Mouse (Mus musculus) forelimb bud, embryonic 11.5 days (tissue): ENCODE data around the gene Cpm.

Experiments used
- DNase-seq: peaks from one replicate; pipeline ENCODE4 v3.0.0-alpha.2; 2012; ENCODE audit warnings: low read depth, low spot score

Cpm gene

DNA sequence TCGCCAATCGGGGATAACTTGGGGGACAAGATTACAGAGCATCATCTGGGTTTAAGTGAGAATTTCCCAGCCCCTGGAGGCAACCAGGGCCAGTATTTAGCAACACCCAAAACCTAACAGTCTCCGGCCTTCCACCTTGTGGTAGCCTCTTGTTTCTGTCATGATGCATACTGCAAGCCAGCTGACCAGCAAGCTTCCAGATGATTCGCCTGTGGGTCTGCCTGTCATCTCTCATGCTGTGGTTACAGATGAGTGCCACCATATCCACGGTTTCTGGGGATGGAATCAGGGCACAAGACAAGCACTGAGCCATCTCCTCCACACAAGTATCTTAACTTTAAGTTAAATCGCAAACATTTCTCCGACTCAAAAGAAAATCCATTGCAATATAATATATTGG lies 58.3 kb downstream of the Cpm start:
- no peak for DNase-seq

DNA sequence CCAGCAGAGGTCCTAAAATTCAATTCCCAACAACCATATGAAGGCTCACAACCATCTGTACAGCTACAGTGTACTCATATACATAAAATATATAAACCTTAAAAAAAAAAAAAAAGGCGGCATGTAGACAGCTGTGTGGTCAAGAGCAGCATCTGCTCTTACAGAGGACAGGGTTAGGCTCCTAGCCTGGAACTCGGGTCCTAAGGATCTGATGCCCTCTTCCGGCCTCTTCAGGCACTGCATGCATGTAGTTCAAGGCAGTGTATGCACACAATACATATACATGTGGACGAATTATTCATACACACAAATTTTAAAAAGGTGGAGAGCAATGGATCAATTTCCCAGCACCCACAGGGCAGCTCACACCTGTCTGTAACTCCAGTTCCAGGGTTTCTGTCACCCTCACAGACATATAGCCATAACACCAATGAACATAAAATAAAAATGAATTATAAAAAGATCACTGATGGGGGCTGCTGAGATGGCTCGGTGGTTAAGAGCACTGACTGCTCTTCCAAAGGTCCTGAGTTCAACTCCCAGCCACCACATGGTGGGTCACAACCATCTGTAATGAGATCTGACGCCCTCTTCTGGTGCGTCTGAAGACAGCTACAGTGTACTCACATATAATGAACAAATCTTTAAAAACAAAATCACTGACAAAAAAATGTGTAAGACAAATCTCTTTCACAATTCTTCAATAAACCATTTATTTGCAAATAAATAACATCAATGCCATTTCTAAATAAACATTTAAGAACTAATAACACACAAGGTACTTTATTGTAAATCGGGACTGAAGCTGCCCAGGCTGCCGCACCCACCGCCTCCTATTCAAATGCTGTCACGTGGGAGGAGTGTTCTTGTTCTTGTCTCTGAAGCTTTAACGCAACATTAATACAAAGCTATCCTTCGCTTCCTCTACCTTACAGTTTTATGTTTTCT lies 59.2 kb downstream of the Cpm start:
- DNase-seq: no peak

DNA sequence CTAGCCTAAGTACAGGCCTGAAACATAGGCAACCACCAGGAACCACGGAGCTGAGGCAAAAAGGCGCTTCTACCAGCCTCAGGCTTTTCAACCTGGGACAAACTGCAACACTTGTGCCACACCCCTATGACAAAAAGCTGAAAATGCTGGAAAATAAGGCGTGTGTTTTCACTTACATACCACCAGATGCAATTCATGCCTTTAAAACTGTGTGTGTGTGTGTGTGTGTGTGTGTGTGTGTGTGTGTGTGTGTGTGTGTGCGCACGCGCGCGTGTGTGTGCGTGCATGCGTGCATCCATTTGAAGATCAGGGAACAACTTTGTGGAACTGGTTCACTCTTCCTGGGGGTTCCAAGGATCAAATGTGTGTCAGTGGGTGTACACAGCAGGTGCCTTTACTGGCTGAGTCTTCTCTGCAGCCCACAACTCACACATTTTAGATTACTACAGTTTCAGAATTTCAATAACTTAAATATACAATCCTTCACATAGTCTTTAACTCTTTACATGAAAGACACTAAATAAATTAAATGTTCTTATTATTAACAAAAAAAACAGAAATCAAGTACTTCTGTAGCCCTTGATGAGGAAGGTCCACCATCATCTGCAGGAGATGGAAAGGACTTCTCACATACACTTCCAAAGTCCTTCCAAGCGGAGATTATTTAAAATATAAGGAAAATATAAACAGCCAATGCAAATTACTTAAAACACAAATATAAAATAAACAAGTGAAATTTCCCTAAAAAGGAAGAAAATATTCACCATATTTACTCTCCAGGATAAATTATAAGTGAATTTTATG lies 60.2 kb downstream of the Cpm start:
- DNase-seq: no peak

DNA sequence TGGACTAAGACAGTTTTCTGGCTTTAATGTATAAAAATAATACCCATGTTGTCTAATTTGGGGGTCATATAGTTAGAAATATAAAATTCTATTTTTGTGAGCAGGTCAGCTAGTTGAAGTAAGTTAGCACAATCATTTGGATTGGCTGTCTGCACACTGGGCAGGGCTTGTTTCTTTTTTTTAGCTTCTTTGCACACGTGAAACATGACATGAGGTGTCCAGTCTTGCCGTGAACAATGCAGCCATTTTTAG lies 60.7 kb downstream of the Cpm start:
- no peak for DNase-seq

DNA sequence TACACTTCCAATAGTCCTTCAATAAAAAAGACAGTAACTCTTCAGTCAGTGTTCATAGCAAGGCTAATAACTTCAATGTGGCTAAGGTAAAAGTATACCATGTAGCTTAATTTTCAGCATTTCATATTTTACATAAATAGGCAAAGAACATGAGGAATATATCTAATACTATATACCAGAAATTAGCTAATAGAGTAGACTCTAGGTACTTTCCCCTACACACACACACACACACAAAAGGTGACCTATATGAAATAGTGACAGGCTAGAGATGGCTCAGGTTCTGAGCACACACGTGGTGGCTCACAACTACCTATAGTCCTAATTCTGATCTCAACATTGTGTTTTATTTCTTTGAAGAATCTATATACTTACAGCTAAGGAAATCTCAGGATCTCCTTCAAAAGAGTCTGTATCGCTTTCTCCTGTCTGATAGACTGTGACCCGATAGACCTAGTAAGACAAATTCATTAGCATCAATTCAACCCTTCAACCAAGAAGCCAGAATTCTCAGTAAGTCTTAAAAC lies 61.5 kb downstream of the Cpm start:
- no peak for DNase-seq

DNA sequence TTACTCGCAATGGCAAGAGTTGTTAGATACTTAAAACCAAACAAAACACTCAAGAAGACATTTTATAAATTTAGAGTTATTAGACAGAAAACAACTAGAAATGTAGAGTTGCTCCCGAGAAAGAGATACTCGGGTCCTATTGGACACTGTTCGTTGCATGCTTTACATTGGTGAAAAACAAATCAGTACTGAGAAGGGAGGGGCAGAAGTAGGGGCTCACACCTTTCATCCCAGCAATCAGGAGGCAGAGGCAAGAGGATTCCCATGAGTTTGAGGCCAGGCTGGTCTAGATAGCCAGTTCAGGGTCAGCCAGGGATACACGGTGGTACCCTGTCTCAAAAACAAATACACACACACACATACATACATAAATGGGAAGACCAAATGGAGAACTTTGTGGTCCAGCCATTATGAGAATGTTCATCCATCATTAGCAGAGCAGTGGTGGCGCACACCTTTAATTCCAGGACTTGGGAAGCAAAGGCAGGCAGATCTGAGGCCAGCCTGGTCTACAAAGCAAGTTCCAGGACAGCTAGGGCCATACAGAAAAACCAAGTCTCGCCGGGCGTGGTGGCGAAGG lies 62.2 kb downstream of the Cpm start:
- no peak for DNase-seq

DNA sequence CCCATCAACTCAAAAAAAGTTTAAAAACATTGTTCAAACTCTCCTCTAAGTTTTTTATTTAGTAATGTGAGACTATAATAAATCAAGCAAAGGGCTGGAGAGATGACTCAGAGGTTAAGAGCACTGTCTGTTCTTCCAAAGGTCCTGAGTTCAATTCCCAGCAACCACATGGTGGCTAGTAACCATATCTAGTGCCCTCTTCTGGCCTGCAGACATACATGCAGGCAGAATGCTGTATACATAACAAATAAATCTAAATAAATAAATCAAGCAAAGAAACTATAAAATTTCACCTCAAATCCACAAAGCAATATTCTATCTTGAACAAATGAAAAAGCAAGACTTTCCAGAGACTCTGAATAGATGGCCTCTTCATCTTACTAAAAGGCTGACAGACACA lies 62.9 kb downstream of the Cpm start:
- no peak for DNase-seq

DNA sequence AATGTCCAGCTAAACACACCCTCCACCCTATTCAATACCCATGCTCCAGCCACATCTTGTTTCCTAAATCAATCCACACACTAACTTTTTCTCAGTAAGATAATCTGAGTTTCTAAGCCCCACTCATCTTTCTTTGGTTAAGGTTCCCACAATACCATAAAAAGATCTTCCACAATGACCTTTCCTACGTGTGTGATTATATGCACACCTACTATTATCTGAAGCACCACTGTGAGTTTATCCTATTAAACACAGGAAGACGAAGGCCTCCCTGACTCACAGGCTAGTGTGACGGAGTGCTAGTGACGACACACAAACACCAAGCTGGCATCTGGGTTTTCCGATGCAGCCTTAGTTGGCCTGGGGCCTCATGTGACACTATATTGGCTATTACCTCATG lies 63.7 kb downstream of the Cpm start:
- no peak for DNase-seq

DNA sequence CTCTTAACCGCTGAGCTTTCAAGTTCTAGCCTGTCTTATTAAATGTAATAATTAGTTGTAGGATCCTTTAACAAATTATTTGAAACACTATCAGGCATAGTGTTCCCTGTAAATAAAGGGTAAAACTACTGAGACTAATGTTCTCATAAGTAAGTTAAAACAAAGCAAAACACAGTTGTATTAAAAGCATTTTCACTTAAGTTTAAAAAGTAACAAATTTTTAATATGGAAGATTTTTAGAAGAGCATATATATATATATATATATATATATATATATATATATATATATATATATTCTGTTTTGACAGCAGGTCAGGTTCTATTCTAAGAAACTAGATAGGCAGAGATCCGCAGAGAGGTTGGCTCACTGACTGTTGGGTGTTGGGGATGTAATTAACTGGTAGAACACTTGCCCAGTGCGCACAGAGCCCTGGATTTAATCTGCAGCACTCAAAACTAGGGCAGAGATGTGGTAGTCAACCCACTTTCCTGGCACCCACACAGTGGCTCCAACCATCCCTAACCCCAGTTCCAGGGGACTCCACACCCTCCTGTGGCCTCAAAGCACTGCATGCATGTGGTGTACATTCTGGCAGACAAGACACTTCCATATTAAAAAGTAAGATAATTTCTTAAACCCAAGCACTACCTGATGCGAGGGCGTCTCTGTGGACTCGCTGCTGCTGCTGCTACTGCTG lies 65.1 kb downstream of the Cpm start:
- DNase-seq: no peak

DNA sequence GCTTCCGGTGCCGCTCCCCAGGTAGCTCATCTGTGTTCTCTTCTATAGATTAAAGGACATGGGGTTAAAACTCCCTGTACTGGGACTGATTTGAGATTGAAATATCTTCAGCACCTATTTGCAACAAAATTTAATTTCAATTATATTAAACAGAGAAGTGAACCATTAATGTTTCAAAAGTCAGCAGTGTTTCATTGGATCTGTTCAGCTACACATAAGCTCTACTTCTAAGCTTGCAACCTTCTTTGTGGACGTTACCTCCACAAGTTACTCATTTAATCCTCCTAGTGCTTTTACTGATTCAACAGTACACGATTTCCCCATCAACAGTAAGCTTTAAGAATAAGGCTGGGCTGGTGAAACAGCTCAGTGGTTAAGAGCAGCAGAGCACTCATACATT lies 65.7 kb downstream of the Cpm start:
- no peak for DNase-seq

DNA sequence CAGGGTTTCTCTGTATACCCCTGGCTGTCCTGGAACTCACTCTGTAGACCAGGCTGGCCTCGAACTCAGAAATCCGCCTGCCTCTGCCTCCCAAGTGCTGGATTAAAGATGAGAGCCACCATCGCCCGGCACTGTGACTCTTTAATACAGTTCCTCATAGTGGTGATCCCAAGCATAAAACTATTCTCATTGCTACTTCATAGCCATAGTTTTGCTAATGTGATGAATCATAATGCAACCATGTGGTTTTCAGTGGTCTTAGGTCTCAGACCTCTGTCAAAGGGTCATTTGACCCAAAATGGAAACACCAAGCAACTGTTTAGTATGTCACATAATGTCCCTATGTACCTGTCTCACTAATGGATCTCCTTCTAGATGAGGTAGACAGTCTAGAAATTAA lies 66.3 kb downstream of the Cpm start:
- DNase-seq: no peak

DNA sequence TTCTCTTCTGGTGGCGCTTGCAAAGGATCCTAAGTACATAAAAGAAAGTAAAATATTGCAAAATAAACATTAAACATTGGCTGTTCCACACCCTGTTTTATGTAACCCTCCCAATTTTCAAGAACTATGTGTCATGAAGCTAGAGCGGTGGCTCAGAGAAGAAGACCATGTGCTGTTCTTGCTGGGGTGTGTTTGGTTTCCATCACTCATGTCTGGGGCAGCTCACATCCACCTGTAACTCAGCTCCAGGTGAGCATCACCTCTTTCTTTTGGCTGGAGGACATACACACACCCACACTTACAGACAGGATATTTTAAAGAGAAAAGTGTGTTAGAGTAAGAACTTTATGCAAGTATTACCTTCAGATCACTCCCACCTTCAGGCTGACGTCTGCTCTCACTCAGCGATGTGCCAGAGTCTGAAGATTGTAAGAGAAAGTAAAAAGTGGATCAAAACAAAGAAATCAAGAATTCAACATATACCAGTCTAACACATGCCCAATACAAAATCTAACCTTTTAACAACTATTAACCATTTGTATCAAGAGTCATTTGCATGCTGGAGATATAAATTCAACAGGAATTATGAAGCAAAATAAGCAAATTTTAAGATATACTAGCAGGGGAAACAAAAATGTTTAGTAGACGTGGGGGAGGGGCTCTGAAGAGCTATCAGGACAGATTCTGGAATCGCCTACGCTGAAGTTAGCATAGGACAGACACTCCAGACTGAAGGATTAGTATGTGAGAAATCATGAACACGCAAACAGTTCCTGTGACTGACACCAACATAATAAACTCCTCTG lies 66.9 kb downstream of the Cpm start:
- no peak for DNase-seq

DNA sequence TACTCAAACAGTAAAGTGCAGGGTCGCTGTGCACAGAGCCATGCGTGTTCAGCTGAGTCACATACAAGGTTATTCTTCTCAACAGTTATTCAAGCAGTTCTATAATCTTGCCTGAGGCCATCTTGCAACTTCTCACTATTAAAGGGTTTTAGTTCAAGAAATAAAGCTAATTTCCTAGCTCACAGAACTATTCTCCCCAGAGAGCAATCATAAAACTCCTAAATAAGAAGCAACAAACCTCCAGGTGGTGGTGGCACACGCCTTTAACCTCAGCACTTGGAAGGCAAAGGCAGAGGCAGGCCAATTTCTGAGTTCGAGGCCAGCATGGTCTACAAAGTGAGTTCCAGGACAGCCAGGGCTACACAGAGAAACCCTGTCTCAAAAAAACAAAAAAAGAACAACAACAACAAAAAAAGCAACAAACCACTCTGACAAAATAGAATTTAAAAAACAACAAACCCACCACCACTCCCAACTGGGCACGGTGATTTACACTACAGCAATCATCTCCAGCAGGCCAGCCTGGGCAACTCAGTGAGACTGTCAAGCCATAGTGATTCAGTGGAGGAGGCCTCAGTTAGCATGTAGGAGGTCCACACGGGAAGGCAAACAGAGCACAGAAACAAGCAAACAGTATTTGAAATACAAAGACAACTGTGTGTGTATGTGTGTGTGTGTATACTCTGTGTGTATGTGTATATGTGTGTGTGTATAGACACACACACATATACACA lies 67.7 kb downstream of the Cpm start:
- no peak for DNase-seq

DNA sequence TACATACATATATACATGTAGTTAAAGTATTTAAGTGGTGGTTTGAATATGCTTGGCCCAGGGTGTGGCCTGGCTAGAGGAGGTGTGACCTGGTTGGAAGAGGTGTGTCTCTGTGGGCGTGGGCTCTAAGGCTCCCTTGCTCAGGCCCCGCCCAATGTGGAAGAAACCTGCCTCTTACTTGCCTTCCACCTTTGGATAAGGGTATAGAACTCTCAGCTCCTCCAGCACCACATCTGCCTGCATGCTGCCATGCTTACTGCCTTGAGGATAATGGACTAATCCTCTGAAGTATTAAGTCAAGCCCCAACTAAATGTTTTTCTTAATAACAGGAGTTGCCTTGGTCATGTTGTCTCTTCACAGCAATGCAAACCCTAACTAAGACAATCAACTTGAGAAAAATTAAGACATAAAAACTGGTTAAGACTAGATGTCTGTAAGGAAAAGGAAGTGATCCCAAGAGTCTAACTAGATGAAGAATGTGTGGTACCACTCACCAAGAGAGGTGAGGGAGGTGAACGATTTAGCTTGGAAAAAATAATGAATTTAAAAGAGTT lies 68.3 kb downstream of the Cpm start:
- no peak for DNase-seq

DNA sequence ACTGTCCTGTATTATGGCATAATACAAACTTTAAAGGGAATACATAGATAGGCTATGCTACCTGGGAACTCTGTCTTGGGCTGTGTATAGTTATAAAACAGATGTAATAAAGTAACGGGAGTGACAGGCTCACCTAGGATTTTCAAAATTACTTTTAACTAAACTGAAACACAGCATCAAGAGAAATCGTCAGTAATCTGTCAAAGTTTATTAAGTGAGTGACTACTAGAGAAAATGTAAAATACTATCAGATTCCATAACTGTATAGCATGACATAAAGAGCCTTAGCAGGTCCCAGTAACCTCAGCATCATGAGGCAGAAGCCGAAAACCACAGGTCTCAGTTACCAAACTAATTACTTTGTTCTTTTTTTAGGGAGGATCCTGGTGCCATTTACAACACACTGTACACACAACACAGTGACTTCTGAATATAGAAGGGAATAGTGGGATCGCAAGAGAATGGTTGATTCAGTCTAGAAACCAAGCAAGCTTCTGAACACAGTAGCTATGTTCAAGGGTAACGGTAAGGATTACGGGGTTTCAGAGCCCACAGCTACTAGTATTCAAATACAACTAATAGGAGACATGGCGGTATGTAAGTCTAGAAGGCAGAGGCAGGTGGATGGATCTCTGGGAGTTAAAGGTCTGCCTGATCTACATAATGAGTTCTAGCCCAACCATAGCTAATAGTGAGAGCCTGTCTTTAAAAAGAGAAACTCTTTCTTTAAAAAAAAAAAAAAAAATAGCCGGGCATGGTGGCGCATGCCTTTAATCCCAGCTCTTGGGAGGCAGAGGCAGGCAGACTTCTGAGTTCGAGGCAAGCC lies 69.2 kb downstream of the Cpm start:
- DNase-seq: no peak

DNA sequence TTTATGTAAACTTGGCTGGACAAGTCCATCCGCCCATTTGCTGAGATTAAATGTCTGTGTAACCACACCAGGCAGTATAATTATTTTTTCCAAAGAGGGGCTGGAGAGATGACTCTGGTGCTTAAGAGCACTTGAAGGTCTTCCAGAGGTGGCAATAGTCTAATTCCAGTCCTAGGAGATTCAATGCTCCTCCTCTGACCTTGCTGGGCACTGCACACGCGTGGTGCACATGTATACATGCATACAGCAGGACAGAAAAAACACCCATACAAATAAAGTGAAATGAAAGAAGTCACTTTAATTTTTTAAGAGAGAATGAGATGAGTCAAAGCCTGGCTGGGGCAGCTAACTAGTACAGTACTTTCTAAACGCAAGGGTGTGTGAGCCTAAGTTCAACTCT lies 70.6 kb downstream of the Cpm start:
- no peak for DNase-seq

DNA sequence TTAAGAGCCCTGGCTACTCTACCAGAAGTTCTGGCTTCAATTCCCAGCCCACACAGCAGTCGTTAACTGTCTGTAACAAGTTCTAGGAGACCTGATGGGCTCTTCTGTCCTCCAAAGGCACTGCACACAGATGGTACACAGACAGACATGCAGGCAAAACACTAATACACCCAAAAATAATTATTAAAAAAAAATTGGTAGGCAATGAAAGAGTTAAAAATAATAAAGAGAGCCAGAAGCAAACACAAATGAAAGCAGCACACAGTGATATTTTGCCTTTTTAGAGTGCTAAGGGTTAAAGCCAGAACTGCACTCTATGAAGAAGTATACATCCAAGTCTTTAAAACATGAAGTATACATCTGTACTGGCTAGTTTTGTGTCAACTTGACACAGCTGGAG lies 71.2 kb downstream of the Cpm start:
- DNase-seq: no peak

DNA sequence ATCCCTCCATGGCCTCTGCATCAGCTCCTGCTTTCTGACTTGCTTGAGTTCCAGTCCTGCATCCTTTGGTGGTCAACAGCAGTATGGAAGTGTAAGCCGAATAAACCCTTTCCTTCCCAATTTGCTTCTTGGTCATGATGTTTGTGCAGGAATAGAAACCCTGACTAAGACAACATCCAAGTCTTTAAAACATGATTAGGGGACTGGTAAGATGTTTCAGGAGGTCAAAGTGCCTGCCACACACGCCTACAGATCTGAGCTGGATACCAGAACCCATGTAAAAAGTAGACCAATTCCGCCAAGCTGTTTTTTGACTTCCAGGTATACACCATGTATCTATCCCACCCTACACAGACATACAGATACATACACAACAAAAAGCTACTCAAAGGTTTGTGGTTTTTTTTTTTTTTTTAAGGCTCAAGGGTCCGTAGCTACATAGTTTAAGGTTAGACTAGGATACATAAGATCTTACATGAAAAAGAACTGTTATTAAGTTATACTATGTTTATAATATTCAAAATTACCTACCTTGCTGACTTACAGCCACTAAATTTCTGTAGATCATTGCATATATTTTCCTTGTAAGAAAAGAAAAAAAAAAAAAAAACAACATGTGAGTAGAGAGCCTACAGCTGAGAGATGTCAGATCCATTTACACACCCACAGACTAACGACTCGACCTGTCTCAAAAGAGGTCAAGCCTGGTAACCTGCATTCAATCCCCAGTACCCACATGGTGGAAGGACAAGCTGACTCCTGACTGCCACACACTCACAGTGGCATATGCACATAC lies 71.9 kb downstream of the Cpm start:
- no peak for DNase-seq
